Mouse (Mus musculus): Measurements from ENCODE around the gene Ptch1.

DNA sequence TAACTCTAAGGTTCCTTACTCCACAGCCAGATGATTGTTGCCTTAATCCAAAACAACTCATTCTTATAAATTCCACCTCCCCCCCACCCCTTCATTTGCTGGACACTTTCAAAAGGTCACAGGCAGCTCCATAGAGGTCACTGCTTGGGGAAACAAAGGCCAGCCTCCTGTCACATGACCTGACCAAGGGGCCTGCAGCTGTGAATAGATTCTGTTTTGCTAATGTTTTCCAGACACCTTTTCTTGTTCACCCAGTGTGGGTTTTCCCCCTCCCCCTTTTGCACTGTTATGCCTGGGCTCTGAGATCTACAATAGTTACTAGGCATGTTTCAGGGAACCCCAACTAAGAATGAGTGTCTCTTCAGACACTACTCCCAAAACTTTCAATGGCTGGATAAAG, 31.9 kb downstream of the Ptch1 start:
- TF ChIP-seq GATA1 (IDR thresholded peaks at IDR 0.05; ENCODE audit: borderline replicate concordance, low read length): no peak
- TF ChIP-seq TAL1 (conservative IDR thresholded peaks at IDR 0.05; ENCODE audit: low read depth, low read length): no peak
- TF ChIP-seq CTCF (IDR thresholded peaks at IDR 0.05; ENCODE audit: low read depth, low read length): no peak
- TF ChIP-seq POLR2AphosphoS5 (IDR thresholded peaks at IDR 0.05; ENCODE audit: insufficient replicate concordance, low read depth, low read length): no peak

All from G1E (cell line).